Mouse (Mus musculus): ENCODE measurements around the gene Mif4gd.

- TF ChIP-seq GATA1 (IDR thresholded peaks at IDR 0.05; ENCODE audit: low read length), result no peak
- no peak for TF ChIP-seq TAL1 (IDR thresholded peaks at IDR 0.05; ENCODE audit: low read length)
Measured at GRCm38 (mm10) chr11:115643265-115643664, 30.5 kb upstream of the Mif4gd start.

All from erythroblast, embryonic 14.5 days (primary cell).